Mouse (Mus musculus) lung, adult 2 months (tissue): ENCODE measurements around the gene Fam186b.

Source experiments
- CTCF ChIP-seq: fragments of 200-500 bp; IDR thresholded peaks from 2 replicates; pipeline ENCODE4 v1.5.1; 2011; ENCODE audit warnings: mild to moderate bottlenecking, low read length, control low read depth; ENCODE audit not compliant: insufficient read depth
- POLR2A ChIP-seq: fragments of 200-500 bp; IDR thresholded peaks from 2 replicates; pipeline ENCODE4 v1.6.1; 2011; ENCODE audit warnings: low read depth, mild to moderate bottlenecking, control low read depth, low read length, borderline replicate concordance; ENCODE audit errors: extremely low read depth

GRCm38 (mm10) chr15:99240129-99240528, 55.6 kb downstream of the Fam186b start:
- no peak for TF ChIP-seq POLR2A
- peak; percentile 41 for TF ChIP-seq CTCF
